Mouse (Mus musculus) sigmoid colon, adult 10 weeks (tissue): ENCODE results near the gene Wdr60. TPM values are rescaled to one million over a fixed set of nuclear protein-coding genes. Genes with fewer than 3 reads are reported as not detected.

Source experiments
- polyA plus RNA-seq: library from polyadenylated mRNA; stranded (reverse); fragments of 350-450 nt; fragmentation: Illumina TruSeq; extraction: RNeasy Lipid Tissue Mini Kit (QIAGEN cat#74804); gene quantifications from one replicate; pipeline ENCODE4 v1.2.3, GENCODE M21; 2014; ENCODE audit warnings: low read depth, low replicate concordance

Wdr60 gene
- polyA plus RNA-seq, result 11.5 TPM

GRCm38 (mm10) chr12:116262555-116263341, at the start of gene Wdr60:
Gene Wdr60 (minus strand): TSS chr12:116263022.

DNA sequence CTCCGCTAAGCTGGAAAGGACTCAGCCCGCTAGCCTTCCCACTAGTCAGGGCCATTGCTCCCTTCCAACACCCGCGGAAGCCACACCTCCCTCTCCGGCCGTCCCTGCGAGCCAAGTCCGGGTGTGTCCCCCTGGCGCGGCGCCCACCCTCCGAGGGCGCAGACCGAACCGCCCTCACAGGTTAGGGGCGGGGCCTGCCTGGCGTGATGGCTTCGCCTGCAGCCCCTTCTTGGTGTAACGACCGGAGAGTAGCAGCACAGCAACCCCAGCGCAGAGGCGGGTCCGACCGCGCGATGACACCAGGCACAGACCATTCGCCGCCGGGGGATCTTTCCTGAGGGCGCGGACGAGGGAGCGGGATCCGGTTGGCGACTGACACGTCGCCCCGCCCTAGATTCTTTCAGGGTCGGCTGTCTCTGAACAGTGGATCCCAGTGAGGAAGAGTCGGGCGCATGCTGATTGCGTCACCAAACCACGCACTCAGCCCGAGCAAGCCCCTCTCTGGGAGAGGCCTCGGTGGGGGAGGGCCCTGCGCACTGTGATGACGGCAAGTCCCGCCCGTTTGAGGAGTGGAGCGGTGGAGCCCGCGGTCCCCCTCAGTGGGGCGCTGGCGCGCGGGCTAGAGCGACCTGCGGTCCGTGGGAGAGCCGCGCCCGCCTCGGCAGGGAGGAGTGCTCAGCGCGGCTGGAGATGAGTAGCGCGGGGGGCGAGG, 18.0 kb upstream of the Wdr60 start, which contains the start of gene Esyt2:
Esyt2 (plus strand) TSS at position 544 of the 712 bp plus-strand sequence.

DNA sequence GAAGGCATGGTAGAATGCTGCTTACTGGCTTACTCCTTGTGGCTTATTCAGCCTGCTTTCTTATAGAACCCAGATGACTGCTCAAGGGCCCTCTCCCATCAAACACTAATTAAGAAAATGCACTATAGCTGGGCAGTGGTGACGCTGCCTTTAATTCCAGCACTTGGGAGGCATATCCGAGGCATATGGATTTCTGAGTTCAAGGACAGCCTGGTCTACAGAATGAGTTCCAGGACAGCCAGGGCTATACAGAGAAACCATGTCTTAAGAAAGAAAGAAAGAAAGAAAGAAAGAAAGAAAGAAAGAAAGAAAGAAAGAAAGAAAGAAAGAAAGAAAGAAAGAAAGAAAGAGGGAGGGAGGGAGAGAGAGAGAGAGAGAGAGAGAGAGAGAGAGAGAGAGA, 12.3 kb upstream of the Wdr60 start, which contains the start of gene Gm11027:
Gm11027 (plus strand) TSS at position 301 of the 400 bp plus-strand sequence.

Other genes starting within 250 kb of the Wdr60 start
- gene Zfp386, start 215.3 kb downstream of the Wdr60 start, polyA plus RNA-seq, result 187 TPM
- gene Vipr2, start 185.3 kb downstream of the Wdr60 start, polyA plus RNA-seq, result 4.1 TPM
- gene Gm11027, start 12.4 kb upstream of the Wdr60 start, polyA plus RNA-seq, result not detected
- gene Esyt2, start 18.2 kb upstream of the Wdr60 start, polyA plus RNA-seq, result 255 TPM
- 34.6 TPM for gene Ncapg2, start 142.4 kb upstream of the Wdr60 start, polyA plus RNA-seq
- 3.3 TPM for gene Ptprn2, start 222.7 kb upstream of the Wdr60 start, polyA plus RNA-seq